Mouse (Mus musculus): ENCODE measurements at regions not wholly inside any gene's neighbourhood (a gene's known extent, or its start where the extent isn't known, plus 50 kb on each side); places are given as distances from the start of the nearest gene placed in this dataset.

DNA sequence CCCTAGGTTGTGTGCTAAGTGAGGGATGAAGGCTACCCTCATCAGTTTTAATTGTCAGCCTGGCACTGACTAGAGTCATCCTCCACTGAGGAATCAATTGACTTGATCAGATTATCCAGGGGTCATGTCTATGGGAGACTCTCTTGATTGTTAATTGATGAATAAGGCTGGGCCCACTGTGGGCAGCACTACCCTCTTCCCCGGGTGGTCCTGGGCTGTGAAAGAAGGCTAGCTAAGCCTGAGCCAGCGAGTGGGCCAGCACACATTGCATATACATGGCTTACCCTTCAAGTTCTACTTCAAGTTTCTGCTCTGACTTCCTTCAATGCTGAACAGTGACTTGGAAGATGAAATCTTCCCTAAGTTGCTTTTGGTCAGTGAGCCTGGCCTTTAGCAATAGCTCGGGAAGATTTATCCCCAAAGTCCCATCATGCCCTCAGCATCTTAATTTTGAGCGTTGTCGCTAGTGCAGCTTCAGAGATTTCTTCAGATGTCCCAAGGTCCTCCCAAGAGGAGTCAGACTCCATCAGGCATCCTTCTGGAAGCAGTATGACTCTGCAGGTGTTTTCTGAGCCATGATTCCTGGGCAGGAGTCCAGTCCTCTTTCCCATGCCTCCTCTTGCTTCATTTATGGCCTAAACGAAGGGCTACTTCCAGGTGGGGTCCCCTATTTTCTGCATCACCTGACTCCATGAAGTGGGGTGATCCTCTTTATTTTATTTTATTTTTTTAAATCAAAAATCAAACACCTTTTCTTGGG, 55.7 kb upstream of the Ywhaq start:
- no peak for TF ChIP-seq CTCF (conservative IDR thresholded peaks at IDR 0.05 in 1 of 2, IDR thresholded peaks at IDR 0.05 in 1 of 2; ENCODE audit: low read depth in 2 of 2, low read length in 2 of 2)
- no peak for TF ChIP-seq POLR2A (IDR thresholded peaks at IDR 0.05; ENCODE audit: low read depth, low read length)
- TF ChIP-seq USF1 (IDR thresholded peaks at IDR 0.05; ENCODE audit: low read depth, low read length) = no peak
- no peak for TF ChIP-seq POLR2AphosphoS2 (IDR thresholded peaks at IDR 0.05; ENCODE audit: low read depth, low read length)
- TF ChIP-seq SMC3 (IDR thresholded peaks at IDR 0.05; ENCODE audit: low read depth, low read length) = no peak
- no peak for TF ChIP-seq TBP (conservative IDR thresholded peaks at IDR 0.05; ENCODE audit: low read depth, low read length)
- TF ChIP-seq ZC3H11A (IDR thresholded peaks at IDR 0.05; ENCODE audit: low read depth, low read length) = no peak

All from CH12.LX (cell line).